Mouse (Mus musculus) cerebral cortex, adult 2 months (tissue): ENCODE data around the gene Brsk1.

Experiments used
- WGBS: fragments of 180-500 bp; shearing (Covaris S2); methylation state at CpG from one replicate; pipeline ENCODE4 v1.1.7; 2018; 5-methylcytosine and 5-hydroxymethylcytosine counted together

The Brsk1 gene

DNA sequence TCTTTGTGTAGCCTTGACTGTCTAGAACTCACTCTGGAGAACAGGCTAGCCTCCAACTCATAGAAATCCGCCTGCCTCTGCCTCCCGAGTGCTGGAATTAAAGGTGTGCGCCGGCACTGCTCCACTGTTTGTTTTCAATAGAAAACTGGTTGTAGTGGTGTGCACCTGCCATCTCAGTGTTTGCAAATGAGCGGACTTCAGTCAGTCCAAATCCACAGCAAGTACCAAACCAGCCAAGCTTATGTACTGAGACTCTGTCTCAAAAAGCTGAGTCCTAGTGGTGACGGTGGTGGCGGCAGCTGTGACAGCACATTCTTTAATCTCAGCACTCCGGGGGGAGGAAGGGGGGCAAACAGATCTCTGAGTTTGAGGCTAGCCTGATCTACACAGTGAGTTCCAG, 21.9 kb upstream of the Brsk1 start:
- 94% methylated on average over 8 of the region's 8 CpGs for WGBS

DNA sequence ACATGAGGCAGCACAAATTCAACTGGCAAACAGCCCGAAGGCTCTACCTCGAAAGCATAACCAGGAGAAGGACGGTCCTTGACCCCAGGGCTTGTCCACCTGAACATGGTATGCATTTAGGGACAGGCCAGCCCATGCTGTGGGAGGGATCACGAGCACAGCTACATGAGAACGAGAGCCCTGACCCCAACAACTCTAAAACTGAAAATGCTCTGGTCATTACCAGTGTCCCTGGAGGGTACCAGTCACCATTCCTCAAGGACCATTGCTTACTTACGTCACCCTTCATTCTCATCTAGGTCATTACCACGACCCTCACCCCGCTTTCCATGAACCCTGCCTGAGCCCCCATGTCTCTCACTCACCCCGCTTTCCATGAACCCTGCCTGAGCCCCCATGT, 21.2 kb upstream of the Brsk1 start:
- 96% methylated on average over 9 of the region's 9 CpGs for WGBS

DNA sequence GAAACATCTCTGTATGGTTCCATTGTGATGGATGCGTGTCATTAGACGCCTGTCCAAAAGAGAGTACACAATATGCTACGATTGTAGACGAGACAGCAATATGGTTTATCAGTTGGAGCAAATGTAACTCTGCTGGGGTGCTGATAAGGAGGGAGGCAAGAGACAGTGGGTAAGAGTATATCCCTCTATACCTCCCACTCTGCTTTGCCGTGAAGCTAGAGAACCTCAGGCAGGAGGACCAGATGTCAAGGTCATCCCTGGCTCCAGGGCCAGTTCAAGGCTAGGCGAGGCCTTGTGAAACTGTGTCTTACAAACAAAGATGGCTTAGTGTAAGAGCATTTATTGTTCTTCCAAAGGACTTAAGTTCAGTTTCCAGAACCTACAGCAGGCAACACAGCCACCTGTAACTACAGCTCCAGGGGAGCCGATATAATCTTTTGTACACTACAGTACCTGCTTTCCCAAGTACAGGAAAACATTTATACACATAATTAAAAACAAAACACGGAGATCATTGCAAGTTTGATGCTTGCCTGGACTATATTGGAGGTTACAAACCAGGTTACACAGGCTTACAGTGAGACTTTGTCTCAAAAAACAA, 19.6 kb upstream of the Brsk1 start:
- WGBS, result 87% methylated on average over 8 of the region's 8 CpGs

DNA sequence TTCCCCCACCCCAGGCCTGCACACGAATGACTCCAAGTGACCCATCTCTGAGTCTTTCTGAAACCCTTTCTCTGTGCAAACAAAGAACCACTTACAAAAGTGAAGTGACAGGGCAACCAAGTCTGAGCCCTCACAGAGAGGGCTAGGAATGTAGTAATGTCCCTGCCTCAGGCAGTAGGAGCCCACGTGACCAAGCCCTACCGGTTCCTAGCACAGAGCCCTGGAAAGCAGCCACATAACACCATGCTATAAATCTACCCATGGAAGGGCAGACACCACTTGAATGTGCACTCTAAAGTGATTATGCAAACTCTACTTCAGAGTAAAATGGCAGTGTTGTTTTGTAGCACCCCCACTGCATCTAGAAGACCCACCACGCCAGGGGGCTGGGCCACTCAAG, 18.4 kb upstream of the Brsk1 start:
- 58% methylated on average over 4 of the region's 4 CpGs for WGBS

DNA sequence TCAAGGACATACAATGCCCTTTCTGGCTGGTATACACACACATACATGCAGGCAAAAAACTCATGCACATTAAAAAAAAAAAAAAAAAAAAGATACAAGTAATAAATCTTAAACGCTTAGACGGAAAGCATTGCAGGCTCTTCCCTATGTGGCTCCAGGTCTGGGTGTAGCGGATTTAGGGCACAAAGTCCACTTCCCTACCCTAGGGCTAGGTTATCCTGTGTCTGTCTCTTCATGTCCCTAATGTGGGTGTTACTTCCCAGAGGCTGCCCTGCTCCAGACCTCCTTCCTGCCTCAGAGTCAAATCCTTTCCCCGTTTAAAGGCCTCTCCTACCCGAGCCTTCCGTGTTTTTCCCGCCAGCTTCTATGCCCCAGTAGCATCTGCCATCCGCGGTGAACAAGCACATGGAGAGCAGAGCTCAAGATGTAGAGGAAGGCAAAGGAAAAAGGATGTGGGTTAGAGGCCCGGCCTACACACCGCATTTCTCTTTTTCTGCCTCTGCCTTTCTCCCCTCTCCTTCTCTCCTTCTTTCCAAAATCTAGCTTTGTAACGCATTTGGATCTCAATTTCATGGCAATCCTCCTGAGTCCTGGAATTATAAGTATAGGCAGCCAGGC, 16.2 kb upstream of the Brsk1 start:
- 89% methylated on average over 12 of the region's 12 CpGs for WGBS

DNA sequence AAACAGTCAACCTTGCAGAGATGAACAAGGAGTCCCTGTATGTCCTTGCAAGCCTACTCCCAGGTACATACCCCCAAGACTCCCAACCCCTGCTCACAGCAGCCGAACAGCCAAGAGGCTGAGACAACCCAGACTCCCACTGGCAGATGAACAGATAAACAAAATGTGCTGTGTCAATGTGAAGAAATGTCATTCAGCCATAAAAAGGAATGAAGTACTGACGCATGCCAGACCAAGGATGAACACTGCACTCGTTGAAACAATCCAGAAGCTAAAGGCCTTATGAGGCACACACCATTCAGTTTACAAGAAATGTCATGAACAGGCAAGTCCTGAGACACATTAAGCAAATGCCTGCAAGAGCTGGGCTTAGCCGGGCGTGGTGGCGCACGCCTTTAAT, 15.2 kb upstream of the Brsk1 start:
- WGBS, result 84% methylated on average over 7 of the region's 7 CpGs

DNA sequence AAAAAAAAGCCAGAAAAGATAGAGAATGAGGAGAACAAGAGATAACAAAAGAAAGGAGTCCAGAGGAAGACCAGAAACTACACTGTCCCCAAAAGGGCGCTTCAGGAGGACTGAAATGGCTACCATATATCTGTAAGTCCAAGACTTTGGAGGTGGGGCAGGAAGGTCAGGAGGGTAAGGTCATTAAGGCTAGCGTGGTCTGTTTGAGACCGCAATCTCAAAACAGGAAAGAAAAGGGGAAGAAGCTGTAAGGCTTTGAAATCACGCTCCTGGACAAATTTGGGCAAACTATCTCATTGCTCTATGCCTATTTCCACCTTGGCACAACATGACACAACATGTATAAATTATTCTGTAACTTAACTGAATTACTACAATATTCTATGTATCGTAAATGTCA, 7.1 kb upstream of the Brsk1 start:
- WGBS, result 82% methylated on average over 5 of the region's 5 CpGs

DNA sequence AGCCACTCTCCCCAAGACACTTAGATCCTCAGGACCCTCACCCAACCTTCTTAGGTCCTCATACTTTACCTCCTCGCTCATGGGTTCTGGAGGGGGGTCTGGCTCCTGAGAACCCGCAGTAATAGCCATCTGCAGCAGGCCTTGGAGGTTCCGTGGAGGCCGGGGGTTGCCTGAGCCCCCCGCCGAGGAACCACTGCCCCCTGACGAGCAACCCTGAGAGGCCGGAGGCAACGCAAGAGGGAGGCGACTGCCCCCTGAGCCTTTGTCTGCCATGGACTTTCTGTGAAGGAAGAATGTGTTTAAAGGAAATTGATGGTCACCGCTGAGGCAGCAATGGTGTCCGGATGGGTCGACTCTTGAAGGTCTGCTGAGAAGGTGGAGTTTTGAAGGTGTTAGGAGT, 6.2 kb upstream of the Brsk1 start:
- WGBS, result 1% methylated on average over 13 of the region's 13 CpGs

DNA sequence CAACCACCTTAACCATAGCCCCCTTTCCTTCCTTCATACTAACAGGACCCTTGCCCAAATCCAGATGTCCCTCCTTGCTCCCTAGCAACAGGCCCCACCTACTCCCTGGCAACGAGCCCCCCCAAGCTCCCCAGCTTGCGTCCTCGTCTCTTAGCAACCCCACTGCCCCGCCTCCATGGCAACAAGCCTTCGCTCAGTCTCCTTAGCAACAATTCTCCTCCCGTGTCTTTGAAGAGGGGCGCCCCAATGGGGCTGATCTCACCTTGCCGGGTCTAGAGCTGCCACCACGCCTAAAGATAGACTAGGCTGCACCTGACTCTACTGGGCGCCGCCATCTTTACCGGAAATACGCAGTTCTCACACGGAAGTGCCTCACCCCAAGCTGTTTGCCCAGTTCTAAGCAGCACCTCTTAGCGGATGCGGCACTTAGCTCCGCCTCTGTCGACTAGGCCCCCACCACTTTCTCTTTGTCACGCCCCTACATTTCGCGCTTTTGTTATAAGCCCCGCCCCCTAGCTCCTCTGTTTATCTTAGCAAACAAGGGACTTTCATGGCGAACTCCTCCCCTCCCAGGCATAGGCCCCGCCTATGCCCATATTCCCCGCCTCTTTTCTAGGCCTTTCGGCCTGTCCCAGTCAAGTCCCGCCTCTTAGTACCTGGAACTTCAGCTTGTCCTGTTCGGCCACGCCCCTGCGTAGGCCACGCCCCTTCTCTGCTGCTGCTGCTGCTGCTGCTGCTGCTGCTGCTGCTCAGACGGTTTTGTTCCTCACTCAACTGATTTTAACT, 5.6 kb upstream of the Brsk1 start, which contains the start of gene Hspbp1:
Gene Hspbp1 (minus strand): TSS at position 437 of the 786 bp plus-strand sequence.
- 1% methylated on average over 32 of the region's 32 CpGs for WGBS

DNA sequence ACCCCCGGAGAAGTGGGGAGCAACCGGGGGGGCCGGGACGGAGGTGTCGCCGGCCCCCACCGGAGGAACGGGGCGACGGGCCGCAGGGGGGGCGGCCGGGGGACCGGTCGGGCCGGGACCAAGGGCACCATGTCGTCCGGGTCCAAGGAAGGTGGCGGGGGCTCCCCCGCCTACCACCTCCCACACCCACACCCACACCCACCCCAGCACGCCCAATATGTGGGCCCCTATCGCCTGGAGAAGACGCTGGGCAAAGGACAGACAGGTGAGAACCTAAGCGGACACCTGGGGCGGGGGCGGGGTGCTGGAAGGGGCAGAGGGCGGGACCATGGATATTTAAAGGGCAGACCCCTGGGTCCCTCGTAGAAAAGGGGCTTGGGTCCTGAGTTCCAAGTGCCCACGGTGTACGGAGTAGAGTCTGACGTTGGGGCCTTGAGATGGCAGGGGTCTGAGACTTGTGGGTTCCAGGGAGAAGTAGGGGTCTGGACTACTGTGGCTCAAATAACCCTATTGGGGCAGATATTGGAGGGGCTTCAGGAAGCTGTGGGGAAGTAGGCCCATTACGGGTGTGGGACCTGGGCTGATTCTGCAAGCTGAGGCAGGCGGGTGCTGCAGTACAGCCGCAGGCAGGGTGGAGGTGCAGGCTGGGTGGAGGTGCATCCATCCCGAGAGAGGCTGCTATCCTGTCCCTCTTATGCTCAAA, 698 bp downstream of the Brsk1 start:
- WGBS, result 5% methylated on average over 35 of the region's 35 CpGs

DNA sequence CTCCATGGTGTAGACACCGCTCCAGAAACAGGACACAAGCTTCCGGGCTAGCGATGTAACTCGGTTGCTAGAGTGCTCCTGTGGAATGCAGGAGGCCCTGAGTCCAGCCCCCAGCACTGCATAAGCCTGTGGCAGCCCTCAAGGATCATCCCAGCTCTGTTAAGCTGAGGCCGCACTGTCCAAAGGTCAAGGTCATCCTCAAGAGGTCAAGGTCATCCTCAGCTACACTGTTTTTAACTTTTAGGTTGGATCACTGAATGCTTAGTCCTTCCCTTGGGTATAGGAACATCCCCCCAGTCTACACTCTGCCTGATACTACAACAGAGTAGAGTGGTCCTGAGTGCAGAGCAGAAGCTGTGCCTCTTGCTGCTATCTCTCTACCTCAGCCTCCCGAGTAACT, 2.6 kb downstream of the Brsk1 start:
- 86% methylated on average over 6 of the region's 6 CpGs for WGBS

DNA sequence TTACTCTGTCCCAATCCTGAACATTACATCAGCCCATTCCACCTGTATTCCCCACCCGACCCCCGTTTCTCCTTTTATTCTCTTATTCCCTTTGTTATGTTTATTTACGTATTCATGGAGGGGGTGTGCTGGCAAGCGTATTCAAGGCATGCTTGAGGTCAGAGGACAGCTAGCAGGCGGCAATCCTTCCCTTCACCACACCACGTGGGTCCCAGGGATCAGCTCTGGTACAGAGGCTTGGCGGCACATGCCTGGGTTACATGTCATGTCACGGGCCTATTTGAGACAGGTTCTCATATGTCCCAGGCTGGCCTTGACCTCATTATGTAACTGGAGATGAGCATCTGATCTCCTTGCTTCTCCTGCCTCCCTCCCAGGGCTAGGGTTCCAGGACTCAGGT, 11.9 kb downstream of the Brsk1 start:
- WGBS, result 41% methylated on average over 8 of the region's 8 CpGs

DNA sequence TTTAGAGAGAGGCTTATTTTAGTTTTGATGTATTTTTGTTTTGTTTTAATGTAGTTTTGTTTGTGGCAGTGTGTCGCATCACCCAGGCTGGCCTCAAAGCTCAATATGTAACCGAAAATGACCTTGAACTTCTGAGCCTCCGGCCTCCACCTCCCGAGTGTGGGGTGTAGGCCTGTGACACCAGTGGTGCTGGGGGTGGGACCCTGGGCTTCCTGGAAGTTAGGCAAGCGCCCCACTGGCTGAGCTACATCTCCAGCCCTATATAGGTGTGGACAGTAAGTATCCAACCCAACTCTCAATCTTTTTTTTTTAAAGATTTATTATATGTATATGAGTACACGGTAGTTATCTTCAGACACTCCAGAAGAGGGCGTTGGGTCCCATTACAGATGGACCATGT, 12.8 kb downstream of the Brsk1 start:
- WGBS, result 90% methylated on average over 7 of the region's 7 CpGs

DNA sequence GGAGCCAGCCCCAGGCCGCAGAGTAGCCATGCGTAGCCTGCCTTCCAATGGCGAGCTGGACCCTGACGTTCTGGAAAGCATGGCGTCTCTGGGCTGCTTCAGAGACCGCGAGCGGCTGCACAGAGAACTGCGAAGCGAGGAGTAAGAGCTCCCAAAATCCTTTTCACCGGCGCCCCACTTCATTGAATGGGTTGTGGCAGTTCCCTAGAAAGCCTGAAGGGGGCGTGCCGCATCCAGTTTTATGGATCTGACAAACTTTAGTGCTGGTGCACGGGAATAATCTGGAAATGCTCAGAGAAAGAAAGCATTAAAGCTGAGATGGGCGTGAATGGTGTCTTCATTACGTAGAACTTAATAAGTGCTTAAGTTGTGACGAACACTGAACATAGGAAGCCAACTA, 14.7 kb downstream of the Brsk1 start:
- WGBS, result 41% methylated on average over 18 of the region's 18 CpGs

DNA sequence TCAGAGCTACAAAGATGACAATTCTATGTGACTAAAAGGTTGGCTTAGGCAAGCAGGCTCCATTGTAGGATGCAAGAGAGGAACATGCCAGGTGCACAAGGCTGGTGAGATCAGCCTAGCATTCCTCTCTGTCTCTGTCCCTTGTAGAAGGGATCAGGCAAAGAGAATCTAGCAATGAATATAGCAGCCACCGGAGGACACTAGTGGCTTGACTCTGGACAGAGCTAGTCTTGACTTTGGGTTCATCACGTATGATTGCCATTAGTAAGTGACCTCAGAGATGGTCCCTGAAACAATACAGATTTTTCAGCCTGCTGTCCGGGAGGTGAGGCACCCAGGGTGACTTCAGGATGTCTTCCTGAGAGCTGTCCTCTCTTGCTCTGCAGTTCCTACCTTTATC, 22.2 kb downstream of the Brsk1 start:
- 88% methylated on average over 3 of the region's 3 CpGs for WGBS

DNA sequence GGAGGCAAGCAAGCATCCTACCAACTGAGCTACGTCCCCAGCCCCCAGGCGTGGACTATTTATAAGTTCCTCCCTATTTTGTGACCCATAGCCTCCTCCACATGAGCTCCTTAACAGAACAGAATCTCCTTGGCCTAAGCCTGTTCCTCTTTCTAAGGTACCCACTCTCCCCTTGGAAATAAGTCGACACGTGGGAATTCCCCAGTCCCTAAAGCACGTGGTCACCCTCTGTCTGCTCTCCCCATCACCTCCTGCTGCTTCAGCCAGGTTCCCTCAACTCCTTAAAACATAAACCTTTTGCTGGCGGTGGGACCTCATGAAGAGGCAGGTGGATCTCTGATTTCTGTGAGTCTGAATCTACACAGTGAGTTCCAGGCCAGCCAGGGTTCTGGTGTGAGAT, 26.6 kb downstream of the Brsk1 start:
- 61% methylated on average over 6 of the region's 6 CpGs for WGBS

DNA sequence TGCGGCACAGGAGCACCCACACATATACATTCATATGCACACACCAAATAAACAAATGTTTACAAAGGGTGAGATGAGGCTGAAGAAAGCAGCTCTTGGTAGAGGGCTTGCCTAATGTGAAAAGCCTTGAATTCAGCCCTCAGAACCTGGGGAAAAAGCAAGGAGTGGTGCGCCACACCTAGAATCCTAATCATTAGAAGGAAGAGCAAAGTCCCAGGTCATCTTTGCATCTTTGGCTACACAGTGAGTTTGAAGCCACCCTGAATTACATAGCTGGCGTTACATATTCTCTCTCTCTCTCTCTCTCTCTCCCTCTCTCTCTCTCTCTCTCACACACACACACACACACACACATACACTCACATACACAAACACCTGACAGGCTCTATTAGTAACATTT, 28.9 kb downstream of the Brsk1 start:
- 89% methylated on average over 3 of the region's 3 CpGs for WGBS

DNA sequence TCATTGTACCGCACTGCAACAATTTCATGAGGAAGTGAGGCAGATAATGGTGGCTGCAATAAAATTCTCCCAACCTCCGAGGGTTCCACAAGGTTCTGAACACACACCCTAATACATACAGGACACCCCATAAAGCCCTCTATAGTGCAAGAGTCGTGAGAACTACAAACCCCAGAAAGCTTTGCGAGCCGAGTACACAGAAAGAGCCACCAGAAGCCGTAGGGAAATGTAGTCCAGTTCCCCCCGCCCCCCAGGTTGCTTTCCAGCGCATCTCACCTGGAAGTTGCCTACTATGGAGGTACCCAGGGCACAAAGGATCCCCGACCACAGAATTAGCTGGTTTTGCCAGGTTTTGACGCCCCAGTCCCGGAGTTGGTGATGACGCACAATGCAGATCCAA, 33.1 kb downstream of the Brsk1 start:
- 31% methylated on average over 12 of the region's 12 CpGs for WGBS

DNA sequence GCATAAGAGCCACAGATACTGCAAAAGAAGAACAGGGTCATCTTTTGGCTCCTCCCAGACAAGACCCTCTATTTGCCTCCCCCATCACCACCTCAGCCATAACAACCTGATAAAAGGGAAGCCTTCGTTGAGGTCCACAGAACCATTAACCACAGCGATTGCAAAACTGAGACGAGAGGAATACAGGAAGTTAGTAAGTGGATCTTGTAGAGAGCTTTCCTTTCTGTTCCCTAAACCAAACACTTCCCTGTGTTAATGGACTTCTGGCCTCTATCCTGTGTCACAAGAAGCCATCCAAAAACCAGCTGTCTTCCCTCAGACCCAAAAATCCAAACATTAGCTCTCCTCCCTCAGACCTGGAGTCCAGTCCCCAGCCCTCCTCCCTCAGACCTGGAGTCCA, 34.0 kb downstream of the Brsk1 start:
- 75% methylated on average over 3 of the region's 3 CpGs for WGBS

DNA sequence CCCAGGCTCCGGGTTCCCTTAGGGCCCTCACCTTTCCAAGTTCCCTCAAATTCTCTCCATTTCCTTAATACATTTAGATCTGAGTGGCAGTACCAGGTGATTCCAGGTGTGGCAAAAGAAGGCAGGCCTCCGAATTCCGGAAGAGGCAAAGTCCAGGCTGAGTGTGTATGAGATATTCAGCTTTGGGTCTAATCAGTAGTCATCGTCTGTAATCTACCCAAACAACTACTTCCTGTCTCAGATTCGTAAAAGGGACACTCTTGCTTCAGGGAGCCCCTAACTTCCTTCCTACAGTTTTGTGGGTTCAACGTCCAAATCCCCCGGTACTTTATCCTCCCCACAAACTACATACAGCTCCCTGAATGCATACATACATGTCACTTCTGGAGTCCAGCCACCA, 34.8 kb downstream of the Brsk1 start, which contains the start of gene Tmem150b:
Gene Tmem150b (minus strand): TSS at position 81 of the 400 bp plus-strand sequence.
- WGBS, result 82% methylated on average over 7 of the region's 7 CpGs

DNA sequence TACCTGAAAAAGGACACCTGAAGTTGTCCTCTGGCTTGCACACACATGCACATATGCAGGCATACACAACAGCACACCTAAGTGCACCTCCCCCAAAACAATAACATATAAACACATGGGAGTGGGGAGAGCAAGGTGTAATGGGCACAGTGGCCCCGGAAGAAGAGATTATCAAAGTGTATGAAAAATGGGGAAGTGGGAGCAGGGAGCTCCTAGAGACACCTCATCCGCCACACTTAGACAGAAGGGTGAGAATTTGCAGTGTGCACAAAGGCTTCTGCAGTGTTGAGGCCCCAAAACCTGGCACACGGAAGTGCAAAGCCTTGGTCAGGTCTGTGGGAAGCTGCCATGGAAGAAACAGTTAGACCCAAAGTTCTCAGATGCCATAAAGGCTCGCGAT, 40.7 kb downstream of the Brsk1 start:
- WGBS, result 90% methylated on average over 5 of the region's 5 CpGs

DNA sequence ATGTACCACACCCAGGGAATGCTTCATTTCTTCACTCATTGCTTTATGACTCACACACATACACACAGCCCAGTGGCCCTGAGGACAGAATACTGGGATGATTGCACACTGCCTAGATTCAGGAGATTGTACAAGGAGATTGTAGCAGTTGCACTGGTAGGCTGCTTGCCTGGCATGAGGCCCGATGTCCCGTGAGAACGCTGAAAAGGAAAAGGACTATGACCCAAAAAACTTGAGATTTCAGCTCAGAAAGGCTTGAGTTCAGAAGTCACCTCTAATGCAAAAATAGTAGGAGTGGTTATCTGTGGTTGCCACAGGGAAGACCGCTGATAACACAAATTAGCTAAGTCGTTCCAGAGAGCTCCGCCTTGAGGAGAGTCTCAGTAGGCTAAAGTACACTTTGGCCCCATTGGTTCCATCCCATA, 42.6 kb downstream of the Brsk1 start:
- 69% methylated on average over 6 of the region's 6 CpGs for WGBS
